ENCODE assay signal across 8 mouse cellular contexts in genomic region chr7:126928384-126929037, GRCm38 (mm10). TPM values are rescaled to one million over a fixed set of nuclear protein-coding genes. Genes with fewer than 3 reads are reported as not detected.
DNase-seq lines count a peak whose midpoint lies in the region; ATAC-seq and TF ChIP-seq lines count a peak whose summit lies in the region.

Gene Kctd13 (plus strand): TSS chr7:126928879.

- H3K4me2 ChIP-seq in embryonic facial prominence, embryonic 12.5 days (replicated peaks): peak within 1 kb of the TSS; percentile 81
- peak within 1 kb of the TSS; percentile 91 for H3K4me2 ChIP-seq in limb, embryonic 14.5 days (replicated peaks; ENCODE audit: low read depth, low read length, severe bottlenecking)
- peak within 1 kb of the TSS; percentile 90 for H3K4me2 ChIP-seq in midbrain, postnatal 0 days (ENCODE audit: low read depth, low read length, poor library complexity, severe bottlenecking)

- ATAC-seq in embryonic facial prominence, embryonic 12.5 days (ENCODE audit: insufficient number of reproducible peaks, insufficient read depth, low FRiP score, low TSS enrichment): peak; percentile 96
- peak; percentile 97 for ATAC-seq in limb, embryonic 14.5 days (ENCODE audit: low FRiP score, low read depth)
- ATAC-seq in midbrain, postnatal 0 days (ENCODE audit: low FRiP score): peak; percentile 96

- peaks cover 16% of the 10 kb centered on the region for H3K36me3 ChIP-seq in embryonic facial prominence, embryonic 12.5 days
- H3K36me3 ChIP-seq in kidney, adult 2 months (ENCODE audit: control insufficient read depth, insufficient read depth, low read length): no peaks in the 10 kb centered on the region
- peaks cover 13% of the 10 kb centered on the region for H3K36me3 ChIP-seq in limb, embryonic 14.5 days (ENCODE audit: control insufficient read depth, insufficient read depth, low read length)
- H3K36me3 ChIP-seq in midbrain, postnatal 0 days (ENCODE audit: insufficient read depth, low read length): no peaks in the 10 kb centered on the region

- H3K27ac ChIP-seq in embryonic facial prominence, embryonic 12.5 days: peak within 1 kb of the TSS; percentile 73
- peak within 1 kb of the TSS; percentile 77; the same call in 1 of the 2 replicates for H3K27ac ChIP-seq in kidney, adult 2 months (ENCODE audit: insufficient read depth, low read depth, low read length)
- peak within 1 kb of the TSS; percentile 68; the same call in 1 of the 2 replicates for H3K27ac ChIP-seq in limb, embryonic 14.5 days (replicated peaks; ENCODE audit: low read depth, low read length)
- peak within 1 kb of the TSS; percentile 72 for H3K27ac ChIP-seq in midbrain, postnatal 0 days (ENCODE audit: low read depth, low read length)

- peak within 1 kb of the TSS; percentile 63 for H3K4me3 ChIP-seq in embryonic facial prominence, embryonic 12.5 days
- H3K4me3 ChIP-seq in kidney, adult 2 months (ENCODE audit: insufficient read depth, low read depth, low read length): peak within 1 kb of the TSS; percentile 91
- peak within 1 kb of the TSS; percentile 85 for H3K4me3 ChIP-seq in limb, embryonic 14.5 days (replicated peaks; ENCODE audit: low read length)
- H3K4me3 ChIP-seq in midbrain, postnatal 0 days (ENCODE audit: low read depth, low read length): peak within 1 kb of the TSS; percentile 82

- 6% methylated on average over 56 of the region's 56 CpGs for WGBS in embryonic facial prominence, embryonic 12.5 days
- 2% methylated on average over 56 of the region's 56 CpGs for WGBS in kidney, adult 2 months
- WGBS in limb, embryonic 14.5 days: 3% methylated on average over 48 of the region's 56 CpGs
- 3% methylated on average over 56 of the region's 56 CpGs for WGBS in midbrain, postnatal 0 days

- no peaks in the 10 kb centered on the region for H3K27me3 ChIP-seq in embryonic facial prominence, embryonic 12.5 days
- no peaks in the 10 kb centered on the region for H3K27me3 ChIP-seq in kidney, adult 2 months (replicated peaks; ENCODE audit: control insufficient read depth, insufficient read depth, low read length)
- no peaks in the 10 kb centered on the region for H3K27me3 ChIP-seq in limb, embryonic 14.5 days (ENCODE audit: control insufficient read depth, insufficient read depth, low read length)
- H3K27me3 ChIP-seq in midbrain, postnatal 0 days (ENCODE audit: insufficient read depth, low read length): no peaks in the 10 kb centered on the region

- peak within 1 kb of the TSS; percentile 69 for H3K9ac ChIP-seq in embryonic facial prominence, embryonic 12.5 days
- peak within 1 kb of the TSS; percentile 81 for H3K9ac ChIP-seq in limb, embryonic 14.5 days (ENCODE audit: low read depth, low read length, severe bottlenecking)
- peak within 1 kb of the TSS; percentile 81 for H3K9ac ChIP-seq in midbrain, postnatal 0 days (replicated peaks; ENCODE audit: low read length, poor library complexity, severe bottlenecking)

- H3K9me3 ChIP-seq in embryonic facial prominence, embryonic 12.5 days: no peaks in the 10 kb centered on the region
- H3K9me3 ChIP-seq in limb, embryonic 14.5 days (ENCODE audit: control insufficient read depth, low read length): no peaks in the 10 kb centered on the region
- H3K9me3 ChIP-seq in midbrain, postnatal 0 days (ENCODE audit: low read length): no peaks in the 10 kb centered on the region

- DNase-seq in 3134 (ENCODE audit: extremely low read depth, insufficient read length, low spot score): peak; percentile 95
- peak; percentile 95 for DNase-seq in adrenal gland, postnatal 25 days
- peak; percentile 94 to 96 for DNase-seq in heart, adult 18-20 months
- peak; percentile 96 for DNase-seq in kidney, adult 2 months
- peak; percentile 91 for DNase-seq in limb, embryonic 14.5 days (ENCODE audit: low spot score)
- peak; percentile 89 for DNase-seq in midbrain, postnatal 0 days (ENCODE audit: low spot score)
- peak; percentile 91 to 93 for DNase-seq in spleen, postnatal 14 days (ENCODE audit: low spot score in 2 of 2)

- TF ChIP-seq POLR2A in kidney, adult 2 months (IDR thresholded peaks at IDR 0.05; ENCODE audit: low read depth, low read length): no peak
- peak; percentile 89; the same call in 1 of the 2 replicates for TF ChIP-seq POLR2A in limb, embryonic 14.5 days (IDR thresholded peaks at IDR 0.05; ENCODE audit: borderline replicate concordance, extremely low read depth, insufficient read depth, insufficient read length)

- TF ChIP-seq CTCF in kidney, adult 2 months (conservative IDR thresholded peaks at IDR 0.05; ENCODE audit: insufficient read depth, insufficient read length, low read depth, low read length): no peak
- no peak for TF ChIP-seq CTCF in midbrain, postnatal 0 days (IDR thresholded peaks at IDR 0.05)

- peaks cover 11% of the 10 kb centered on the region for H3K4me1 ChIP-seq in embryonic facial prominence, embryonic 12.5 days
- peaks cover 3% of the 10 kb centered on the region; the same call in 1 of the 2 replicates for H3K4me1 ChIP-seq in kidney, adult 2 months (ENCODE audit: control insufficient read depth, insufficient read depth, low read length)
- H3K4me1 ChIP-seq in limb, embryonic 14.5 days (ENCODE audit: control insufficient read depth, insufficient read depth, low read length): peaks cover 9% of the 10 kb centered on the region
- H3K4me1 ChIP-seq in midbrain, postnatal 0 days (ENCODE audit: insufficient read depth, low read length): 0 out of 2 replicates have a peak, but pooled peaks cover 2% of the 10 kb centered on the region

RNA-seq across cellular contexts. Expression of gene Kctd13, which starts in this region (rescaled TPM):
- 31.1 and 42.7 TPM in 2 replicates for total RNA-seq in adrenal gland, postnatal 25 days (2021)
- polyA plus RNA-seq in embryonic facial prominence, embryonic 12.5 days (2016; fragmentation: Nextera tagmentation; extraction: Ambion mirVana): 20.6 and 25.0 TPM in 2 replicates
- 1 to 10 TPM; 7.4 to 7.5 TPM for total RNA-seq in heart, adult 18-20 months (2021)
- 21.4 and 21.9 TPM in 2 replicates for polyA plus RNA-seq in kidney, adult 2 months (2012; rRNA removed)
- polyA plus RNA-seq in limb, embryonic 14.5 days (2012; rRNA removed): 21.4 and 24.4 TPM in 2 replicates
- polyA plus RNA-seq in limb, embryonic 14.5 days (2014; fragmentation: Nextera tagmentation; extraction: Ambion mirVana): 14.2 and 16.6 TPM in 2 replicates
- total RNA-seq in midbrain, postnatal 0 days (2014; rRNA removed): 129 and 150 TPM in 2 replicates
- 166 and 167 TPM in 2 replicates for polyA plus RNA-seq in midbrain, postnatal 0 days (2015; fragmentation: Nextera tagmentation; extraction: Ambion mirVana)

Comparison
In these comparisons a context has a peak if more than half of its experiments do, and no peak if none do; other contexts are left out.
1. Peak in every context shown above with its lines: DNase-seq, ATAC-seq, H3K4me3 ChIP-seq and H3K27ac ChIP-seq.